Mouse (Mus musculus) kidney, adult 9 months (tissue): Measurements from ENCODE around the gene Tbc1d24.
A peak's percentile ranks its signal among the peaks of the same experiment; 100 is the strongest.

Experiments
- DNase-seq: peaks from one replicate; pipeline ENCODE4 v3.0.0; 2022

Tbc1d24 gene

GRCm38 (mm10) chr17:24209043-24209915, 3.9 kb upstream of the Tbc1d24 start, which contains the start of gene Ntn3:
Gene Ntn3, minus strand, starts transcription at chr17:24209531.
- no peak for DNase-seq

- DNase-seq: no peak
Observed at GRCm38 (mm10) chr17:24208641-24209042, 3.3 kb upstream of the Tbc1d24 start.

DNA sequence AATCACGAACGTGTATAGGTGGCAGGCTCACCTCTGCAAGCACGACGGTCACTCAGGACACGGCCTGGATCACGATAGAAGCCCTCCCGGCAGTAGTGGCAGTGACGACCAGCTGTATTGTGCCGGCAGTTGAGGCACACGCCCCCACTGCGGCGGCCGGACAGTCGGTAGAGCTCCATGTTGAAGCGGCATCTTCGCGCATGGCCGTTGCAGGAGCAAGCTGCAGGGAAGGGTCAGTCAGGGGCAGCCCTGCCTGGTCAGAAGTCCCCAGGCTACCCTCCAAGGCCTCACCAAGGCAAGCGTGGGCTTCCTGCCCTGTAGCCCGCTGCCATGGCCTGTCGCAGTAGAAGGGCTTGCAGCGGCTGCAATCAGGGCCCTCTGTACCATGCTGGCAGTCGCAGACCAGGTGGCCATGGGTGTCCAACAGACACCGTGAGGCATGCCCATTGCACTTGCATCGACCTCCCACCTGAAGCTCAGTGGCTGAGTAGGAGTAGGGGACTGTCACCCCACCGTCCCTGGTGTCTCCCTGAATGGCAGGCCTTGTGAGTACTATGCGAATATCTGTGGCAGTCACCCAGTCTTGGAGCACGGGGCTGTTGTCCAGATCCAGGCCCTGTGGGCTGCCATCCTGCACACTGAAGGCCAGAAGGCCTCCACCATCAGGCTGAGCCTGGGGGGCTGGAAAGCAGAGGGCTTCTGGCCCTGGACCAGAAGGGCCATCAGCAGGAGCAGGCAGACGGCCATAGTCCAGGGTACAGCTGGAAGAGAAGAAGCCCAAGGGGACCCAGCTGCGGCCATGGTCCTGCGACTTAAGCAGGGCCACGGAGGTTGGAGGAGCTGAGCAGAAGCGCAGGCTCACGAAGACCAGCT, 2.6 kb upstream of the Tbc1d24 start:
- DNase-seq: no peak

GRCm38 (mm10) chr17:24206451-24207351, 1.3 kb upstream of the Tbc1d24 start:
- peak; percentile 21 for DNase-seq

DNA sequence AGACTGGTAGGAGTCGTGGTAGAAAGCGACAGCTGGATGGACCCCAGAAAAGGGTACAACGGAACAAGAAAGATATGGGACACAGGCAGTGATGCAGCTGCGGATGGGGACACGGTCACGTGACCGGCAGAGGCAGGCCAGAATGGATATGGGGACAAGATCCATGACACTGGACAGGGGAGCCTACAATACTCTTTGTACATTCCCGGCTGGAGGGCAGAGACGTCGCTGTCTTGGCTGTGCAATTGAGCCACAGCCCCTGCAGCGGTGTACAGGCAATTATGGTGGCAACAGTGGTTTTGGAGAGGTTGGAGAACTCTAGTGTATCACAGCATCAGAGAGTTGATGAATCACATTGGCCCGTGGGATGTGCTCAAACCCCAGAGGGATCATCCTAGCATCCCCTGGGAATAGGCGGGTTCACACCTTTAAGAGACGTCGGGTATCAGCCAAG, 573 bp upstream of the Tbc1d24 start:
- no peak for DNase-seq

DNA sequence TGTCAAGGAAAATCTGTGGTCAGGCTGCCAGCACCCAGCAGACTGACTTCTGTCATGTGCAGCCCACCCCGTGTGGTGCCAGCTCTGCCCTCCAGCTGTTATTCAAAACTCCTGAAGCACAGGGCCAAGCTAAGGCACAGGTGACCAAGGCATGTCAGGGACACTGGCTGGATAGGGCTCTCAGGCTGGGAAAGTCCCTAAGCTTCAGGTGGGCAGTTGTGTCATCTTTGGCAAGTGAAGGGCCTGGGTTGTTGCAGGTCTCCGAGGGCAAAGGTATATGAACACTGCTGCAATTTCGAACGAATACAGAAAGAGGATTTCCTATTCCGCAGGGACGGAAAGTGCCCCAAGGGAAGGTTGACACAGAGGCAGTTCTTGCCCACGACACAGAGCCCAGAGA, 516 bp downstream of the Tbc1d24 start:
- peak; percentile 11 for DNase-seq

DNA sequence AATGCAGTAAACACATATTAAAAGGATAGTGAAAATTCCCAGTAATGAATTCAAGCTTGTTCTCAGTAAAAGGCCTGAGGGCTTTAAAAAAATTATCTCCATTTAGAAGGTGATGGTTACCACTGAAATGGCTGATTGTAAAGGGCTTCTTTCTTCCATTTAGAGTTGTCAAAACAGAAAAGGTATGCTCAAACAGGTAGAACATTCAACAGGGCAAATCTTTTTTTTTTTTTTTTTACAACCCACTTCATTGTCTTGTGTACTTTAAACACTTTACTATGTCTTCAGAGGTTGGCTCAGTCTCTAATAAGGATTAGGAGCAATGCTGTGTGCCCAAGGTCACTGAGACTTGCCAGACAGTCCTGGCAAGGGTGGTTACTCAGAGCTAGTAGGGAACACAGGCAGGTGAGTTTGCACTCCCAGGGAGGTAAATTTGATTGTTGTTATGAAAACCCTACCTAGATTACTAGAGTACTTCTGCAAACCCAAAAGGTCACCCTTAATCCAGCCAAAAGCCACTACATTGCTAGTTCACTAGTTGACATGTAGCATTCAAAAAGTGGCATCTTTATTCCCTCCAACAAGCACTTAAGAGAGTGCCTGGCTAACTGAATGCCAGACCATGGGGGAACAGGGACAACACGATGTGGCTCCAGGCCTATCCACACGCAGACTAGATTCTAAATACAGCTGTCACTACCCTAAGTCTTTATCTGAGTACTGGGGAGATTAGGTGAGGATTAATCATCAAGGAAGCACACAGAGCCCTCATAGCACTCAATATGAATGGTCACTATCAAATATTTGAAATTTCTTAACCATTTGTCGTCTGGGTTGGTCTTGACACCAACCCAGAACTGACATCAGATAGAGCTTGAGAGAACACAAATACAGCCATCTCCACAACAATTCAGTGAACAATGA, 1.5 kb downstream of the Tbc1d24 start:
- DNase-seq: no peak

- no peak for DNase-seq
Observed at GRCm38 (mm10) chr17:24203068-24203467, 2.3 kb downstream of the Tbc1d24 start.

DNA sequence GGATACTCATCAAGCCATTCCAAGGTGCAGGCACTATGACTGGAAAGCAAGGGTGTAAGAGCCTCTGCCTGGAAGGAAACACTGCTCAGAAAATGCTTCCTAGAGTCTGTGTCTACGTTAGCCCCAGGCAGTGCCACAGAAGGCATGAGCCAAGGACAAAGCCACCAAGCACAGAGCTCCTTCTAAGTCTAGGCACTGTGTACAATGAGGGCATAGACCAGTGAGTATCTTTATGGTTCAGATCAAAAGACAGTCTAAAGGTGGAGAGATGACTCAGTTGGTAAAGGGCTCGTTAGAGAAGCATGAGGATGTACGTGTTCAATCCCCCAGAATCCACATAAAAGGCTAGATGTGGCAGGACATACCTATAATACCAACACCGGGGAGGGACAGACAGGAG, 4.3 kb downstream of the Tbc1d24 start:
- DNase-seq: no peak

DNA sequence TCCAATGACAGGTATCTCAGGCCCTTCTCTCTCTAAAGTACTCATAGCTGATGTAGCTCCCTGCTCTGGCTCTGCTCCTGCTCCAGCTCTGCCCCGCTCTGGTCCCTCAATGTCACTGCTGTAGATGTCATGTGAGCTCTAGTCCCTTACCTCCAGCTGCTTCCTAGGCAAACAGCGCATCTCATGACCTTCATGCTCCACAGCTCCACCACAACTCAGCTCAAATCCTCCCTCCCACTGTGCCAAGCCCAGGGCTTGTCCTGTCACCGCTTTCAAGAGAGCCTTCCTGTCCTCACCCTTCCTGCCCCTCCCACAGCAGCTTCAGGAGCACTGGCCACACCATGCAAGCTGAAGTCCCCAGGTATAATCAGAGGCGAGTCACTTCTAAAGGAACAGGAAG, 5.6 kb downstream of the Tbc1d24 start:
- peak; percentile 27 for DNase-seq

DNA sequence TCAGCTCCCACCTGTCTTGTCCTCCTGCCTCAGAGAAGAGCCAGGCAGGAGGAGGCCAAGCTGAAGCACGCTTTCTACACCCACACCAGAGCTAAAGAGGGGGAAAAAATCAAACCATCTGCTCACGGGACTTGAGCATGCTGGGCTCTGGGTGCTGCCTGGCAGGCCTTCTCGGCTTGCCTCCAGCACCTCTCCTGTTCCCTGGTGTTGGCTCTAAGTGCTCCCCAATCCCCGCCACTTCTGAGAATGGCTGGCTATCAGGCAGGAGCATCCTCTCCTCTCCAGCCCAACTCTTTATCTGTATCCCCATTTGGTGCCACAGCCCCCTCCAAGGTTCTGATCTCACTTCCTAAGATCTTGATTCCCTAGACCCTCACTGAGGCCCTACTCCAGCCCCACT, 6.1 kb downstream of the Tbc1d24 start:
- no peak for DNase-seq

DNA sequence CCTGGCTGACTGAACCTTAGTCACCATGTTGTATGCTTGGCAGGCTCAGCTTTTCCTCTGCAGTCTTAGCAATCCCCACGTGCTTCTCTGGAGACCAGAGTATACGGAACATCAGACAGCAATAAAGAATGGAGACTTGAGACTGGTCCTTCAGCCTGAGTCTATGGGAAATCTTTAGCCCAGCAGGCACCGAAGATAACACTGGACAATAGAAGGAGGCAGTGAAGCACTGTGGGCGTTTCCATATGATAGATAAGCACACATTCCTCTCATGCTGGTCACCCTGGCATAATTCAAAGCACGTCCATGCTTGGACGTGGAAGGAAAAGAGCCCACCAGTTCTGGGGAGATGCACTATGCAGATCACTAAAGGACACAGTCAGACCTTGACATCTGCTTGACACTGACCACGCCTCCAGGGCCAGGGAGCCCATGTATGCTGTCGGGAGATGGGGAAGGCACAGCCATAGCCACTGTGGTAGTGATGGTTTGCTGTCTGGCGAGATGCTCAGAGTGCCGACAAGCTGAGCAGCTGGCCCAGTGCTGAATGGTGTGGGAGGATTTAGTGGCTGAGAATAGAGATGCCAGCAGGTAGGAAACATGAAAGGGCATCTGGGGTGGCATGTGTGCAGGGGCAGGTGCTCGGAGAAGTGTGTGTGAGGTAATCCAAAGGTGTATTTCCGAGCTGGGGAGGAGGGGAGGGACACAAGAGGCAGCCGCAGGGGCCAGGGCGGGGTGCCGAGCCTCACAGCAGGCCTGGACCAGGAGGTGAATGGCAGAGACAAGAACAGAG, 8.1 kb downstream of the Tbc1d24 start:
- no peak for DNase-seq

DNA sequence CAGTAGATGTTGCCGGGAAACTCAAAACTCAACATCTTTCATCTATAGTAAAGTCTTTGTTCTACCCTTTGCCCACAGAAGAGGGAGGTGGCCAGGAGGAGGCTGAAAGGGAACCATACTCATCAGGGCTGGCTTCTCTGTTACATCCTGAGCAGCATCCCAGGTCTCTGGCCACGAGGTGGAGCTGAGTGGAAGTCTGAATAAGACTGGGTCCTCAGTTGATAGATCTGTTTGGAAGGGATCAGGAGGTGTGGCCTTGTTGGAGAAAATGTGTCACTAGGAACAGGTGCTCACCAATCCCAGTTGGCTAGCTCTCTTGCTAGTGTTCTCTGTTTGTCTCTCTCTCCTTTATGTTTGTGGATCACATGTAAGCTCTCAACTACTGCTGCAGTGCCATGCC, 10.0 kb downstream of the Tbc1d24 start:
- no peak for DNase-seq

DNA sequence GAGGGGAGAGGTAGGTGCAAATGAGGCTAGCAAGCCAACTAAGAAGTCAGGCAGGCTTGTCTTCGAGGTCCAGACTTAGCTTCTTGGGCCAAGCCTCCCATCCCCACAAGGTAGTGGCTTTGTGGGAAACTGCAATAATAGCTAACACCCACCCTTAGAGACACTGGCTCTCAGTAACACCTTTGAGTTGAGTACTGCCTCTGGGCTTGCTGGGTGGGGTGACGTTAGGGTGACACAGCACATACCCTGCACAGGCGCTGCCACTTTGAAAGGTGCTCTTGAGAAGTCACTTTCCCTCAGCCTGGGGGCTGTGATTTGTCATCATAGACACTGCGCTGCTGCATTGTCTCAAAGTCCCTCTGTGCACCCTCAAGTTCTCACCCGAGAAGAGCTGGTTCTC, 11.6 kb downstream of the Tbc1d24 start:
- DNase-seq: no peak

GRCm38 (mm10) chr17:24193268-24193667, 12.1 kb downstream of the Tbc1d24 start:
- DNase-seq: no peak

DNA sequence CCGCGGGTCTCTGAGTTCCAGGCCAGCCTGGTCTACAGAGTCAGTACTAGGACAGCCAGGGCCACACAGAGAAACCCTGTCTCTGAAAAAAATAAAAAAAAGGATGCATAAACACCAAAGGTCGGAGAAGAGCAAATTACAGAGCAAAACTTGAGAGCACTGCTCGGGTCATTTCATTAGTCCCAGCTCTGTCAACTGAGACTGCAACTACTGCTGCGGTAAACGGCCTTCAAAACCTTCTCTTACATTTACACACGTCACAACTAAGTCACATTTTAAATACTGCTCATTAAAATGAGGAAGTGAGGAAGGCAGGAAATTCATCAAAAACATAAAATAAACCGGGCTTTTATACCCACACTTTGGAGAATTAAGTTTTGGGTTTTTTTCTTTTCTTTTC, 12.5 kb downstream of the Tbc1d24 start:
- DNase-seq: no peak

- no peak for DNase-seq
Observed at GRCm38 (mm10) chr17:24191481-24191880, 13.9 kb downstream of the Tbc1d24 start.

DNA sequence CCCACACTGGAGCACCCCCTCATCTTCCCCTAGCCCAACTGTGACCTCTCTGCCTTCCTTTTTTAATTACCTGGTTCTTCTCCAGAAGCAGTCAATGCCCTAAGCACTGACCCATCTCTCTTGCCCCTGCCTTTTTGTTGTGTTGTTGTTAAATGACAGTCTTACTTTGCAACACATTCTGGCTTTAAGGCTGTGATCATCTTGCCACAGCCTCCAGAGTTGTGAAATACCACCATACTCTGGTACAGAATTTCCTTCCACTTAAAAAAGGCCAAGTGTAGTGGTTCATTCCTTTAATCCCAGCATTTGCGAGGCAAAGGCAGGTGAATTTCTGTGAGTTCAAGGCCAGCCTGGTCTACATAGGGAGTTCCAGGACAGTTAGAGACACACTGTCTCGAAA, 14.4 kb downstream of the Tbc1d24 start:
- no peak for DNase-seq

DNA sequence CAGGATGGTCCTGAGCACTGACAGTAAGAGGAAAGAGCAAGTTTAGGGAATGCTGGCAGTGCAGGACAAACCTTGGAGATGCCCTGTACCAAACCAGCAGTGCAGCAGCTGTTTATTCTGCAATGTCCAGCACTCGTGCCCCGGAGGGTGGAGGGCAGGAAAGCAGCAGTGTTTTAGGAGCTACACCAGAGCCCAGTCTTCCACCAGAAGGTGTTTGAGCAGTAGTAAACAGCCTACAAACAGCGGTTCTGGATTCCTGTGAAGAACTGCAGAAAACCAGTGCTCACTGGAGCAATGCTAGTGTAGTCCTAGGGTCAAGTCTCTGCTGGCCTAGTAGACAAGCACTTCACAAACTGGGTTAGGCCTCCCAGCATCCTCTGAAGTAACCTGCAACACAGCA, 31.1 kb downstream of the Tbc1d24 start:
- no peak for DNase-seq

GRCm38 (mm10) chr17:24173423-24173822, 31.9 kb downstream of the Tbc1d24 start:
- peak; percentile 82 for DNase-seq

- DNase-seq: no peak
Observed at GRCm38 (mm10) chr17:24171738-24172137, 33.6 kb downstream of the Tbc1d24 start.
